Mouse (Mus musculus) heart, postnatal 4 days (tissue): ENCODE measurements around the gene Hacd4. TPM values are rescaled to one million over a fixed set of nuclear protein-coding genes. Genes with fewer than 3 reads are reported as not detected.

Source experiments
- DNase-seq: peaks from one replicate; pipeline ENCODE4 v3.0.0; 2021
- total RNA-seq, 2 experiments: library from RNA; stranded (reverse); gene quantifications; 2 replicates each; pipeline ENCODE4 v1.2.3; 2021

Hacd4 gene
- total RNA-seq, result 1 to 10 TPM; 4.7 to 4.8 TPM

DNA sequence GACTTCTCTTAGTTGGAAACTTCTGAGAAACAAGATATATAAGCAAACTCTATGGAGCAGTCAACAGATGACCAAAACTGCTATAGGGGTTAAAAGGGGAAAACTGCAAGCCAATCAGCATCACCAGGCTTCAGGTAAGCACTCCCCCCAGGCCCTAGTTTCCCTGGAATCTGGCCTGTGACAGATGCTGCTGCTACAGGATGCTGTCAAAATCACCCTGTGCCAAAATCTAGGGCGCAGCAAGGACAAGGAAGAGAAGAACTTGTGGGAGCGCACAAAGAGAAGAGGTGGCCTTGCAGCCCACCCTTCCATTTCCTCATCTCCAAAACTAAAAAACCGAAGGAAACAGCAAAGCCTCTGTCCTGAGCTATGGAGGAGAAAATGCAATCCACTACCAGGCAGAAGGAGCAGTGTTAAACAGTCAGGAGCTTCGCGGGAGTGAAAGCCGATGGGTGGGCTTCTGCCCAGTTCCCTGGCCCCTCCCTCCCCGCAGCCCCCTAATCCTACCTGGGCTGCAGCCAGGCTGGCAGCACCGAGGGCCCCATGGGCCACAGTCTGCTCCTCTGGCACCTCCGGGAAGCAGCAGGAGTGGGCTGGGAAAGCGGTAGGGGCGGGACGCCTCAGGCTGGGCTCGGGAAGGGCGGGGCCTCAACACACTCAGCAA lies at the start of gene Hacd4:
Gene Hacd4 (minus strand): TSS at position 603 of the 664 bp plus-strand sequence.
- DNase-seq, result peak; percentile 62

DNA sequence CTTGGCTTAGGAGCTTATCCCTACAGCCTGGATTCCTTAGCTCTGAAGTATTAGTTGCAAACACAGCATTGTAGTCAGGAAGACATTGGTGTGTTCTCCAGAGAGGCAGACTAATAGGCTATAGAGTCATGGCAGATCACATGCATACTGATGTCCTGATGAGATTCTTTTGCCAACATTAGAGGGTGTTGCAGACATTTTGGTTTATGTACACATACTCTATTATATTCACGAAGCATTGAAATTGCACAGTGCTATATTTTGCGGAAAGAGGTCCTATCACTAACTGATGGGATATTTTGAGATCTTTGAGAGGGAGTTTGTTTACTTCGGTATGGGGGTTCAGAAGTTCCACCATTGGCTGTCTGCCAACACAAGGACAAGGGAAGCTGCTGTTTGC lies 49.4 kb upstream of the Hacd4 start:
- no peak for DNase-seq

DNA sequence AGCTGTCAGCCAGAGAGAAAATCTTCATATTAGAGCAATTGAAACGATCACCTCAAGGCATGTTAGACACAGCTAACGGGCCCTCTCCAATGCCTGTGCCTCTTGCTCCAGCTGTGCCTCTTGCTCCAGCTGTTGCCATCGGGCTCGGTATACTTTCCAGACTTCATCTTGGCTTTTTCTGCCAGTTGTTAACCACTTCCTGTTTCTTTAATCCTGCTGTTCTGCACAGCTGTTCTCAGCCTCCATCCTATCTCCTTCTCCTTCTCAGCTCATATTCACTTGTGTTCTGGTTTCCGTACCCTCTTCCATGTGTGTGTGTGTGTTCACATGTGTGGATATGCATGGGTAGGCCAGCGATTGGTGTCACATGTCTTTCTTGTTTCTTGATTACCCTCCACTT lies 41.4 kb upstream of the Hacd4 start:
- DNase-seq, result no peak

DNA sequence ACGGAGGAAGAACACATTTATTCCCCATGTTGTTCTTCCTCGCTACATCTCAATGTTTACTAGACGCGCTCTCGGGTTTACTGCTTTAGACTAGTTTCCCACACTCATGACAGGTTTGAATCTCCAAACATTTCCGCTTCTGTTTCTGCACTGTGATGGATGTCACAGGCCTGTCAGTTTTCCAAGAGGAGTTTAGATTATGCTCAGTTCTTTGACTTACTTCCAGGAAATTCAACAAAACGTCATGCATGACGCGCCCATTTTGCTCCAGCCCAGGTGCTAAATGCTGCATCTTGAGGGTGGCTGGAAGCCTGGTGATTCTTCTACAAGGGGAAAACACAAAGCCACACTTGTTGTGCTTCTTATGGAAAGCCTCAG lies 40.1 kb upstream of the Hacd4 start:
- DNase-seq, result no peak

DNA sequence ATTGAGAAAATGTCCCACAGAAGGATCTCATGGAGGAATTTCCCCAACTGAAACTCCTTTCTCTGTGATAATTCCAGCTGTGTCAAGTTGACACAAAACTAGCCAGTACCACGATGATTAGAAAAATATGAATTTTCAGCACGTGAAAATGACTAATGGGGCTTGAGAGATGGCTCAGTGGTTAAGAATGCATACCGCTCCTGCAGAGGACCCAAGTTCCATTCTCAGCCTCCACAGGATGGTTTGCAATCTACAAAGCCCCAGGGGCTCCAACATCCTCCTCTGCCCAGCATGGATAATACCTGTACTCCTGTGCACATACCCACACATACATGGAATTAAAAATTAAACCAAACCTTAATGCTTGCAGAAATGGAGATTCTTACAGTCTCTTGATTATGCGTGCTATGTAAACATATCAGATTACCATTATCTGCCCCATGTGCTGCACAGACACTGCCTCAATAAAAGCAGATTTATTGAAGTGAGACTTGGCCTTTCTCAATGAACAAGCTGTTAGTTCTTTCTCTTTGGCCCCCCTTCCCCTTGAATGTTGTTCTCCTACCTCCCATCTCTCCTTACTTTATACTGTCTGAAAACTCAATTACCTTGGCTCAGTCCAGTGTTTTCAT lies 39.6 kb upstream of the Hacd4 start:
- no peak for DNase-seq

DNA sequence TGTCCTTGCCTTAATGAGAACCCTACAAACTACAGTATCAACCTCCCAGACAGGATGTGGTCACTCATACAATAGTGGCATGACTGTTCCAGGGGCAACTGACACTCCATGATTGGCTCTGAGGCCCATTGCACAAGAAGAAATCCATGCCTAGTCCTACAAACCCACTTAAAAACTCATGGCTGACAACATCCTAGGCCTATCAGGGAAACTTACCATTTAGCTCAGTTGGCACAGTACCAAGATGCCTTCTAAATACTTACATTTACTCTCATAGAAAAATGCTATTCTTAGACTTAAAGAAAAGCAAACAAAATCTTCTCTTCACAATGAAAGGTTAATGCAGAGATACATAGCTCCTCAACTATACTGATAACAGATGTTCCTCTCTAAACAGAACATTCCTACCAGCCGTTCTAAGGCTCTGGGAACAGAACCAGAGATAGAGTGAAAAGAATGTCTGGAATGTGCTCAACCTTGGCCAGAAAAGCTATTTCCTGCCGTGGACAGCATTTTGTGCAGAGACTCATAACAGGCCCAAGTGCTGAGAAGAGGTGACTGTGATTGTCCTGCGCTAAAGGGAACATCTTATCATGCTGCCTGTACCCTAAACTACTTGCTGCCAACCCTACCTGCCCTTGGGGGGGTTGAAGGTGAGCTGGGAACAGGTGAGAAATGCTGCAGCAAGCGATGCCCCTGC lies 37.9 kb upstream of the Hacd4 start:
- peak; percentile 37 for DNase-seq

DNA sequence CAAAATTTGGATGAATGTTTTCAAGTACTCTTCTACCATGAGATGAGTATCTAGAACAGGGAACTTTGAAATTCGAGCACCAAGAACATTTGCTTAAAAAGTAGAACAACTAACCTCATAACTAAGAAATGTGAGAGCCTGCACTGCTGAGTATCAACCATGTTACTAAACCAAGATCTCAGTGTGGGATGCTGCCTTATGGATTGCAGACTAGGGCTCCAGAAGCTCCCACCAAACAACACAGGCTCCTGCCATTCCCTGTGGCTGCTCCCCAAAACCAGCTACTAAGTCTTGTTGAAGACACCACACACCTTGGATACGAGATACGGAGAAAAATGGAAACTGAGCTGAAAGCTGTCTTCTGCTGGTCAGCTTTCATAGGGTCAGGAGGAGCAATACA lies 37.4 kb upstream of the Hacd4 start:
- DNase-seq, result no peak

DNA sequence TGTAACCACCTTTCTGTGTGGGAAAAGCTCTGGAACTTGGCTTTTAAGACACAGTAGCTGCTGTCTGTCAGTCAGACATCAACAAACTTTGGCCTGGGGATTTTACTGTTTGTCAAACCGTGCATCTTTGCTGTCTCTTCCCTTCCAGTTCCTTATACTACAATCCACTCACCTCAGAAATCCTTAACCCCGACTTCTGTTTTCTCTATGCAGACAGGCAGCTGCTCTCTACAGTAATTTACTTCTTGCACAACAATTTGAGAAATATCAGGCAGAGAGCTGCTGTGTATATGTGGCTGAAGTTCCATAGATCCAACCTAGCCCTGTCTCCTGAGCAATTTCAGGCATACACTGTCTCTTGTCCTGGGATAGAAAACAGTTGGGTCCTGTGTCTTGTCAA lies 32.8 kb upstream of the Hacd4 start:
- DNase-seq, result no peak

DNA sequence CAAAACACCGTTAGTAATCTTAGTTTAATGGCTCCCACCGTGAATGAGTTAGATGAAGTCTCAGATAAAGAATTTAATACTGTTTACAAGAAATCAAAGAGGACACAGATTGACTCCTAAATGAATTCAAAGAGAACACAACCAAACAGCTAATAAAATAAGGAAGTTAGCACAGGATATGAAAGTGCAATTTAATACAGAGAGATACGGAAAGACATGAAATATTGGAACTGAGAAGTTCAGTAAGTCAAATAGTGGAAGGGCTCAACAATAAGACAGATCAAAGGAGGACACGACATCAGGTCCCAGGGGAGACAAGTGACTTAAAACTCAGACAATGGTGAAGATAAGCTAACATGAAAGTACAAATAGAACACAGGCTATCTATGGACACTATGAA lies 25.8 kb upstream of the Hacd4 start:
- DNase-seq, result no peak

DNA sequence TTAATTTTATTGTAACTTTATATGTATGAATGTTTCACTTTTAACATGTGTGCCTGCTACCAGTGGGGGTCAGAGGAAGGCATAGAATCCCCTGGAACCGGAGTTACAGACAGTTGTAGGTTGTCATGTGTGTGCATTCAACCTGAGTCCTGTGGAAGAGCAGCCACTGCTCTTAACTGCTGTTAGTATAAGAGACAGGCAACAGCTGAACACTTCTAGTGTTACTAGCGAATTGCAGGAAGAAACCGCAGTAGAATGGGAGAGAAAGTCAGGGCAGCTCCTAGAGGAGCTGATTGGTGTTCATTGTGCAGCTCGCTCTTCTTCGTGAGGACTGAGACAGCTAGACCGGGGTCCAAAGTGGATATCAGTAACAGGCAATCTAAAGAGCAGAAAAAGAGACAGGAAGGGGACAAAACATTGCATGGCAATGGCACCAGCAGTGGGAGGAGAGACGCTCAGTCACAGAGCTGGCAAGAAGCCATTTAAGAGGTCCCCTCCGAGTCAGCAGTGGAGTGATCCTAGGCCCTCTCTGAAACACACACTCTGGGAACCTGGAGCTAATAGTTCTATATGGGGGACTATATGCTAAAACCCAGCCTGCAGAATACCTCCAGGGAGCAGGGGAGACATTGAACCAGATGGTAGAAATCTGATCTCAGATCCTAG lies 24.4 kb upstream of the Hacd4 start:
- DNase-seq, result no peak

DNA sequence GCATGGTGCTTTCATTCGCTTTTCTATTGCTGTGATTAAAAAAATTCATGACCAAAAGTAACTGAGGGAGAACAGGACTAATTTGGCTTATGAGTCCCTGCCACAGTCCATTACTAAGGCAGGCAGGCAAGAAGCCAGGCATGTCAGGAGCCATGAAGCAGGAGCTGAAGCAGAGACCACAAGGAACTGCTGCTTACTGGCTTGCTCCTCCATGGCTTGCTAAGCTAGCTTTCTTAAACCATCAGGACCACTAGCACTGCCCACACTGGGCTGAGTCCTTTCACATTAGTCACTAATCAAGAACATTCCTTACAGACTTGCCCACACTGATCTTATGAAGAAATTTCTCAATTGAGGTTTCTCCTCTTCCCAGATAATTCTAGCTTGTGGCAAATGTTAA lies 23.8 kb upstream of the Hacd4 start:
- DNase-seq, result no peak

DNA sequence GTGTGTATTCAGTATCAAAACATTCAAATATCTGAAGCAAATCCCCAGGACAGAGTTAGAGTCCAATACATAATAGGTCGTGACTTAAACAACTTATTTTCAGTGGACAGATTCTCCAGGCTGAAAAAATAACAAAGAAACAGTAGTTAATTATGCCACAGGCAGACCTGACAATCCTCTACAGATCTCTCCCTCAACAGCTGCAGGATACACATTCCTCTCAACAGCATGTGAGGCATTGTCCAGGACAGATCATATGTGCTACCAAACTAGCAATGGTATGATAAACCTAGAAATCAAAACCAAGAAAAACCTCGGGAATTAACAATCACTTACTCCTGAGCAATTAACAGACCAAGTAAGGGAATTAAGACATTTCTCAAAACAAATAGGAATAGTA lies 22.6 kb upstream of the Hacd4 start:
- no peak for DNase-seq

DNA sequence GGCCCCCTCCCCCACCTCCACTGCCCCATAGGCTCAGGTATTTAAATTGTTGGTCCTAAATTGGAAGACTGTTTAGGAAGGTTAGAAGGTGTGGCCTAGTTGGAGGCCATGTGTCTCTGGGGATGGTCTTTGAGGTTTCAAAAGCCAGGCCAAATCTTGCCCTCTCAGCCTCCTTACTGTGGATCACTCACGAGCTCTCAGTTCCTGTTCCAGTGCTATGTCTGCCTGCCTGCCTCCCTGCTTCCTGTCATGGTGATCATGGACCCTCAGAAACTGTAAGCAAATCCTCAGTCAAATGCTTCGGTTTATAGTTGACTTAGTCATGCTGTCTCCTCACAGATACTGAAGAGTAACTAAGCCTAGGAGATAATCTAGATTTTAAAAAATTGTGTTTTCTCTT lies 19.9 kb upstream of the Hacd4 start:
- DNase-seq, result no peak

DNA sequence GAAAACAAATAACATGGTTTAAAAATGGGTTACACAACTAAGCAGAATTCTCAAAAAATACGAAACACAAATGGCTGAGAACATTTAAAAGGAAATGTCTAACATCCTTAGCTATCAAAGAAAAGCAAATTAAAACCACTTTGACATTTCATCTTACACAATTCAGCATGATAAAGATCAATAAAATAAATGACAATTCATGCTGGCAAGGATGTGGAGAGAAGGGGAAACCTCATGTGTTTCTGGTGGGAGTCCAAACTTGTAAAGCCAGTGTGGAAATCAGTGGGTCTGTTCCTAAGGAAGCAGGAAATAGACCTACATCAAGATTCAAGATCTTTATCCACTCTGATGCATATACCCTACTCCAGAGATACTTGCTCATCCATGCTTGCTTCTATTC lies 19.4 kb upstream of the Hacd4 start:
- DNase-seq, result no peak

DNA sequence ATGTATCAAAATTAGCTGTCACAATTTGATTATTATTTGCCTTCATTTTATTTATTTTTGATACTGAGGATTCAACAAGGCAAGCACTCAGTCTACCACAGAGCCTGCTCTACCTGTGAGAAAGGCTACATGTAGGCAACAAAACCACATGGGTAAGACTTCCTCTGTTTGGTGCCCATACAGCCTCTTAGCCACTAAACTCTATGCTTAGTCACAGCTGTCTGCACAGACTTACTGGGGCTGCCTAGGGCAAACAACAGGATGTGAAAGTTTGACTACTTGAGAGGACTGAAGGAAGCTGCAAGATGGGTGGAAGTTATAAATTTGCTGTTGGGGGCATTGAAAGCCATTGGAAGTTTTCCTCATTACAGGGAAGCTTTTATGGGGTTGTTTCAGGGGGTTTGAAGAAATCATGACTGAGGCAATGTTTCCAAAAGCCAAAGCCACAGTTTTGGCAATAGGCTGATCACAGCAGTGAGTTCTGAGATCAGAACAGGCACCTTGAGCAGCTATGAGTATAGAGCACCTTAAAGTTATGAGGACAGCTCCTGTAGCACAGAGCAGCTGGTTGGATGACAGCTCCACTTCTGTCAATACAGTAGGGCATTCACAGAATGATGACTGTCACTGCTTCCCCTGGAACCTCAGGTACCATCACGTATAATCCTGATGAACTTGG lies 11.5 kb upstream of the Hacd4 start:
- no peak for DNase-seq

DNA sequence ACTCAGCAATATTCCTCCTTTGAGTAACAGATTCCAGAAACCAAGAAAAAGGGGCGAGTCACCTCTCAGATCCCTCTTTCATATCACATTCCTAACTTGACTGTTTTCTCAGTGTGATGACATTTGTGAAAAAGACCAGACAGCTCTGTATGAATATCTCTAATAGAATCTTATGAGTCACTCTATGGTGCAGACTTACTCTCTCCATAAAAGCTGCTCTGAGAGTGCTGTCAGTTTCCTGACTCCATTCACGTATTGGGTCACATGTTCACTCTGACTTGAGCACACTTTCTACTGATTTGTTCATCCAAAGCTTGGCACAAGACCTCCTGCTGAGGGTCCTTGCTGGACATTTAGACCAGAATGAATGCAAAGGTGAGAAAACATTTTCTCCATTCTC lies 10.2 kb upstream of the Hacd4 start:
- no peak for DNase-seq

DNA sequence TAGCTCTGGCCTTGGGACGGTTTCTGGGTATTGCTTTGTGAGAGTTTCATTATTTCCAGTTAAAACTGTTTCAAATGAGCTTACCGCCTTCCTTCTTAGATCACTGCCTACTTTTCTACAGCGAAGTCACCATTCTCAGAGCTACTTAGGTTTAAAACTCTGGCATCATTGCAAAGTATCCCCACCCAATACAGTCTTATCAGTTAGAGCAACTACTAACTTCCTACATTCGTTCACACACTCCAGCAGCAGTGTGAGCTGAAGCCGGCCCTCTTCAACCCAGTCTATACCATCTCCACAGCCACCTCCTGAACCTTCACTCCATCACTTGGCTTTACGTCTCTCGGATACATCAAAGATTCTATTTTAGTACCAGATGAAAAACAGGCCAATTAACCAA lies 2.1 kb upstream of the Hacd4 start:
- DNase-seq, result no peak

DNA sequence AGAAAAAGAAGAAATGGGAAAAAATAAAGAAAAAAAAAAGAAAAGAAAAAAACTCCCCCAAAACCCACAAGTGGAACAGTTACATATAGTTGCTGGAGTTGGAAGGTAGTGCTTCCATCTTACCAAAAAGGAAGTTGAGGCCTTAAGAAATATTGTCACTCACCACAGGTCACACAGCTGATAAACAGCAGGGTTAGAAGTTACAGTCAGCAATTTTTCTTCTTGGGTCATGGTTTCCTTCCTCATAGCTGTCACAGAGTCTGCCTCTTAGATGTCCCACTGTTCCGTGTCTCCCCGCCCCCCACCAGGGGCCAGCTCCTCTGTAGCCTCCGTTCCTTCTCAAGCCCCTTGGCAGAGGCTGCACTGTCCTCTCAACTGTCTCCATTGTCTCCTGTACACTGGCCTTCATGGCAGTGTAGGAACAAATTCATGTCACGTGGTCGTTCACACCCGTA lies 968 bp upstream of the Hacd4 start:
- DNase-seq, result no peak

DNA sequence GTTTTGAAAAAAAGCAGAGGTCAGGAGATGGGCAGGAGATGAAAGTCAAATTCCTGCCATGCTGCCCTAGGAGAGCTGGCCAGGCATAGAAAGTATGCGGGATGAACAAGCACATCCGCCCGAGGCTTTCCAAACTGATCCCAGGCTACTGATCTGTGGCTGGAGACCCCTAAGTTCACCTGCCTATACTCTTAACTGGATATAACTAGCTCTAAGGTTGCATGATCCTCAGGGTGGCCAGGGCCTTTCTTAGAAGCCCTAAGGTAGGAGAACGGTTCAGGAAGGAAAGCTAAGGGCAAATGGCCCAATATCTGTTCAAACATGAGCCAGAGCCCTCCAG lies 232 bp upstream of the Hacd4 start:
- no peak for DNase-seq

DNA sequence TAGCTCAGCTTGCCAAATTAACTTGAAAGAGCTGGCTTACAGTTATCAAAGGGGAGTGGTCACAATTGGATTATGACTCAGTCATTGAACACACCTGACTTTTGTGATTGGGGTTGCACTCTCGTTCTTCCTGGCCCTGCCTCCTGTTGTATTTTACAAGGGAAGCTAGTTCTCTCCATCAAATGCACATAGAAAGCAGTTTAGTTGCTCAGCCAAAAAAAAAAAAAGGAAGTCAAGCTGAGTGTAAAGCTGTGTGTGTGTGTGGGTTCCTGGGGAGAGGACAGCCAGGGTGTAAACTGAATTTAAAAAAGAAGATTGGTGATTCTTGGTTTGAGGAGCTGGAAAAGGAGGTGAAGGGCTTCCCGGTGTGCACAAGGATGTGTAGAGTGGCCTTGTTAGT lies 811 bp downstream of the Hacd4 start:
- no peak for DNase-seq

DNA sequence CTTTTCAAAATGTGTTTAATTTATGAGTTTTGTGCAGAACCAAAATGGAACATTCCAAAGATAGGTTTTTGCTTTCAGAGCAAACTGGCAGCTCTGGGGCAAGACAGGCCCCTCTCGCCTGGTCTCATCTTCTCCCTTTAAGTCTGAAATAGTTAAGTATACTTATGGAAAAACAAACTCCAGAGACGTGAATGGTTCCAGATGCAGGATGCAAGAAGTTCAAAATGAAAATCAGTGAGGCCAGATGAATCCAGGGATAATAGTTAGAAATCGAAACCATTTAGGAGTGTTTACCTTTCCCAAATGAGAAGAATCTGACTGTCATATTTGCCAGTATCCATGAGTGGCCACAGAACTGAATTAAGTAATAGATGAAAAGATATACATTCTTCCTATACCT lies 1.6 kb downstream of the Hacd4 start:
- no peak for DNase-seq

DNA sequence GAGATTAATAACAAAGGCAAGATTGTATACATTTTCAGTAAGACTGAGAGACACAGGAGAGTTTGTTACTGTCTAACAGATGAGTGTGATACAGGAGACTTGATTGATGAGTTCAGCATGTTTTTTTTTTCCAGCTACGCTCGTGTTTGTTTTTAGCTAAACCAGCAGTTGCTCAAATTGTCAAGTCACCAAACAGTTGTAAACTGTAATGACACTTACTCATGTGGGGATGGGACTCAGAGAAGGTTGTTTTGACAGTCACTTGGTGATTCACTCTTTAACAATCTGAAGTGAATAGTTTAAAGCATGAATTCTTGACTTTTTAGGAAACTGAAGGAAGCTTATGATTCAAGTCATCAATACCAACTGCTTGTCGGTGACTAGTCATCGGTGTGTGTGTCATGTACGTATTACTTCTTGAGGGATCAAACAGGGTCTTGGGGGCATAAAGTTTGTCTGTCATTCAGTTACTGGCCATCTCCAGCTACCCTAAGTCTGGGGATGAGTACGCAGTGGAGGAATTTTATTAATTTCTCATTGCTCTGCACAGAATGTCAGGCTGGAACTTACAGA lies 2.0 kb downstream of the Hacd4 start:
- no peak for DNase-seq
